ENCODE assay signal across 10 mouse cellular contexts in the genomic region with DNA sequence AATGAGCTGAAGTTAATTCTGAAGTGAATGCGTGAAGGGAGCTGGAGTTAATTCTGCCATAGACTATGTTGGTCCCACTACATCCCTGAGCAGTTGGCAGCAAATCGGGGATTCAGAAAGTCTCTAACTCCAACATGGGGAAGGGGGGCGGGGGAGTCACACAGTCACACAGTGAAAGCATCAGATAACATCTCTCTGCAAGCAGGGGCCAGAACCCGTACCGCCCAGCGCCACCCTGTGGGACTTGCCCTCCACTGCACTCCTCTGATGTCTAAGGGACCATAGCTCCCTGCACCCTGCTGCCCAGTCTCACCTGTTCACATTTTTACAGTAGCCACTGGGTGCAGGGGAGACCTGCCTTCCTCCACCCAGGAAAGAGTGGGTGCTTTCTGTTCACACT.
DNase-seq lines count a peak whose midpoint lies in the region; ATAC-seq and TF ChIP-seq lines count a peak whose summit lies in the region.
"Had no signal": no experiment of that assay in that cellular context is flagged by ENCODE, and none has a peak within 500 bp of the region (broad histone marks: within the 10 kb centered on the region; RNA-seq: fewer than 3 reads in every experiment).

No protein-coding gene starts in this region.

- intact Hi-C loops in gastrocnemius, adult 2 months (cut with DNase I), result no loop called here

- 27% methylated on average over 6 of the region's 6 CpGs for WGBS in lung, embryonic 14.5 days
- 7% methylated on average over 6 of the region's 6 CpGs for WGBS in limb, embryonic 13.5 days

- H3K4me1 ChIP-seq in lung, embryonic 14.5 days (ENCODE audit: insufficient read depth), result peaks cover 39% of the 10 kb centered on the region
- peaks cover 60% of the 10 kb centered on the region for H3K4me1 ChIP-seq in limb, embryonic 13.5 days

- no peaks in the 10 kb centered on the region for H3K36me3 ChIP-seq in lung, embryonic 14.5 days (ENCODE audit: insufficient read depth)
- H3K36me3 ChIP-seq in limb, embryonic 13.5 days, result no peaks in the 10 kb centered on the region
- H3K36me3 ChIP-seq: heart, embryonic 13.5 days; lung, embryonic 15.5 days had no signal

- no peak overlapping the region for H3K4me3 ChIP-seq in gastrocnemius, adult 2 months
- no peak overlapping the region for H3K4me3 ChIP-seq in lung, embryonic 14.5 days (ENCODE audit: low read depth, low read length)
- H3K4me3 ChIP-seq in limb, embryonic 13.5 days, result no peak overlapping the region
- H3K4me3 ChIP-seq: heart, embryonic 13.5 days; lung, embryonic 15.5 days had no signal

- no peaks in the 10 kb centered on the region for H3K9me3 ChIP-seq in lung, embryonic 14.5 days (ENCODE audit: low read depth, low read length)
- H3K9me3 ChIP-seq in limb, embryonic 13.5 days, result no peaks in the 10 kb centered on the region
- H3K9me3 ChIP-seq: heart, embryonic 13.5 days; lung, embryonic 15.5 days had no signal

- no peak for TF ChIP-seq POLR2A in brain, embryonic 14.5 days (IDR thresholded peaks at IDR 0.05; ENCODE audit: borderline replicate concordance, extremely low read depth, insufficient read depth, insufficient read length, poor library complexity, severe bottlenecking)

- no peak overlapping the region for H3K27ac ChIP-seq in gastrocnemius, adult 2 months
- H3K27ac ChIP-seq in lung, embryonic 14.5 days (ENCODE audit: low read depth), result no peak overlapping the region
- 0 out of 2 replicates have a peak overlapping the region, but pooled peaks have one; percentile 93 for H3K27ac ChIP-seq in limb, embryonic 13.5 days
- H3K27ac ChIP-seq: lung, embryonic 15.5 days had no signal

- peak; percentile 54 for DNase-seq in gastrocnemius, adult 2 months
- DNase-seq in gastrocnemius, adult 8-10 months (ENCODE audit: low spot score in 2 of 2), result no peak
- DNase-seq in lung, embryonic 14.5 days, result peak; percentile 48
- no peak for DNase-seq in lung, postnatal 14 days
- peak; percentile 56 for DNase-seq in brain, embryonic 14.5 days (ENCODE audit: low read depth)
- no peak for DNase-seq in frontal cortex, postnatal 36 days (ENCODE audit: low spot score in 2 of 2)

- no peak overlapping the region for H3K9ac ChIP-seq in lung, embryonic 14.5 days
- no peak overlapping the region for H3K9ac ChIP-seq in limb, embryonic 13.5 days
- H3K9ac ChIP-seq: heart, embryonic 13.5 days; lung, embryonic 15.5 days had no signal

- ATAC-seq in lung, embryonic 14.5 days (ENCODE audit: insufficient read depth), result no peak
- no peak for ATAC-seq in limb, embryonic 13.5 days (ENCODE audit: low FRiP score, low read depth)
- no peak for ATAC-seq in megakaryocyte progenitor cell, adult 5-6 weeks (replicated peaks; ENCODE audit: poor library complexity)

- no peak overlapping the region for H3K4me2 ChIP-seq in lung, embryonic 14.5 days
- H3K4me2 ChIP-seq in limb, embryonic 13.5 days (replicated peaks), result no peak overlapping the region
- H3K4me2 ChIP-seq: heart, embryonic 13.5 days; lung, embryonic 15.5 days had no signal

- no peaks in the 10 kb centered on the region for H3K27me3 ChIP-seq in lung, embryonic 14.5 days (ENCODE audit: insufficient read depth, low read length)
- no peaks in the 10 kb centered on the region for H3K27me3 ChIP-seq in limb, embryonic 13.5 days
- H3K27me3 ChIP-seq: lung, embryonic 15.5 days had no signal

- TF ChIP-seq CTCF in gastrocnemius, adult 2 months (IDR thresholded peaks at IDR 0.05), result peak; percentile 63
- TF ChIP-seq CTCF in lung, embryonic 14.5 days (IDR thresholded peaks at IDR 0.05; ENCODE audit: low read depth), result peak; percentile 61
- TF ChIP-seq CTCF in brain, embryonic 14.5 days (IDR thresholded peaks at IDR 0.05; ENCODE audit: borderline replicate concordance, extremely low read depth, insufficient read depth, insufficient read length), result peak; percentile 56

Comparison
In these comparisons a context has a peak if more than half of its experiments do, and no peak if none do; other contexts are left out.
1. DNase-seq: peak in gastrocnemius, adult 2 months (single experiment), lung, embryonic 14.5 days (single experiment) and brain, embryonic 14.5 days (single experiment); none in gastrocnemius, adult 8-10 months (0 of 2), lung, postnatal 14 days (single experiment) and frontal cortex, postnatal 36 days (0 of 2).
2. Peak in every context shown above with its lines, with median percentiles within 50 percentile points of each other: CTCF ChIP-seq.